Mouse (Mus musculus) hindbrain, embryonic 10.5 days (tissue): Measurements from ENCODE around the gene Cd248. TPM values are rescaled to one million over a fixed set of nuclear protein-coding genes. Genes with fewer than 3 reads are reported as not detected.
"Not testable (repeated sequence)": the region's sequence is repeated elsewhere in the genome, so short reads cannot be mapped to it uniquely, and the experiment has no call there.

Source experiments
- DNase-seq: peaks from one replicate; pipeline ENCODE4 v3.0.0-alpha.2; 2017; ENCODE audit warnings: low spot score
- H3K27ac ChIP-seq: fragments of 300-500 bp; sonication (generic); 2 replicates; pipeline ENCODE4 v1.5.1; 2016; ENCODE audit warnings: mild to moderate bottlenecking, moderate library complexity
- H3K27me3 ChIP-seq: fragments of 300-500 bp; sonication (generic); 2 replicates; pipeline ENCODE4 v1.6.1; 2016; ENCODE audit warnings: mild to moderate bottlenecking; ENCODE audit not compliant: poor library complexity, insufficient read depth, severe bottlenecking
- H3K36me3 ChIP-seq: fragments of 300-500 bp; sonication (generic); 2 replicates; pipeline ENCODE4 v1.6.1; 2016; ENCODE audit warnings: mild to moderate bottlenecking, moderate library complexity
- H3K4me1 ChIP-seq: fragments of 300-500 bp; sonication (generic); replicated peaks from 2 replicates; pipeline ENCODE4 v1.6.1; 2016; ENCODE audit warnings: mild to moderate bottlenecking
- H3K4me3 ChIP-seq: fragments of 300-500 bp; sonication (generic); 2 replicates; pipeline ENCODE4 v1.5.1; 2016; ENCODE audit warnings: mild to moderate bottlenecking, moderate library complexity
- H3K9me3 ChIP-seq: fragments of 300-500 bp; sonication (generic); 2 replicates; pipeline ENCODE4 v1.6.1; 2016; ENCODE audit warnings: mild to moderate bottlenecking, moderate library complexity
- WGBS: fragments of 180-500 bp; shearing (Covaris S2); methylation state at CpG from one replicate; pipeline ENCODE4 v1.1.7; 2016; 5-methylcytosine and 5-hydroxymethylcytosine counted together
- polyA plus RNA-seq: library from polyadenylated mRNA; unstranded; fragments of >200 nt; fragmentation: Nextera tagmentation; extraction: Ambion mirVana; gene quantifications from 2 replicates; pipeline ENCODE4 v1.2.1, GENCODE M21; 2016

Cd248 gene
- polyA plus RNA-seq, 1 experiment from 2014 or later = 39.1 TPM

- Histone ChIP-seq H3K4me1 (peaks cover 63% of the 10 kb centered on the region), H3K4me3 (peak overlapping the region; percentile 61), H3K9me3 (no peaks in the 10 kb centered on the region), H3K27me3 (peaks cover 62% of the 10 kb centered on the region), H3K27ac (peak overlapping the region; percentile 90), H3K36me3 (no peaks in the 10 kb centered on the region)
- DNase-seq = peak; percentile 92
- WGBS = under 1% methylated on average over 40 of the region's 40 CpGs
These were observed 3.9 kb downstream of the Cd248 start for GRCm38 (mm10) chr19:5071545-5072369.

GRCm38 (mm10) chr19:5072389-5073019 is 4.6 kb downstream of the Cd248 start:
- Histone ChIP-seq H3K27me3 (peaks cover 55% of the 10 kb centered on the region), H3K4me1 (peaks cover 55% of the 10 kb centered on the region), H3K36me3 (no peaks in the 10 kb centered on the region), H3K9me3 (no peaks in the 10 kb centered on the region), H3K4me3 (peak overlapping the region; percentile 61), H3K27ac (peak overlapping the region; percentile 90)
- WGBS = 3% methylated on average over 20 of the region's 20 CpGs
- DNase-seq = peak; percentile 49

GRCm38 (mm10) chr19:5073028-5073427 is 5.2 kb downstream of the Cd248 start:
- peak overlapping the region; percentile 90 for H3K27ac ChIP-seq
- H3K4me3 ChIP-seq = peak overlapping the region; percentile 61
- H3K9me3 ChIP-seq = no peaks in the 10 kb centered on the region
- no peaks in the 10 kb centered on the region for H3K36me3 ChIP-seq
- peaks cover 50% of the 10 kb centered on the region for H3K4me1 ChIP-seq
- peaks cover 50% of the 10 kb centered on the region for H3K27me3 ChIP-seq
- under 1% methylated on average over 15 of the region's 15 CpGs for WGBS
- peak; percentile 85 for DNase-seq

GRCm38 (mm10) chr19:5073518-5073917 is 5.6 kb downstream of the Cd248 start:
- no peak overlapping the region for H3K4me3 ChIP-seq
- no peaks in the 10 kb centered on the region for H3K36me3 ChIP-seq
- DNase-seq = no peak
- H3K9me3 ChIP-seq = no peaks in the 10 kb centered on the region
- H3K4me1 ChIP-seq = peaks cover 45% of the 10 kb centered on the region
- WGBS = 48% methylated on average over 5 of the region's 5 CpGs
- H3K27ac ChIP-seq = no peak overlapping the region
- peaks cover 45% of the 10 kb centered on the region for H3K27me3 ChIP-seq

GRCm38 (mm10) chr19:5079279-5079678 is 11.4 kb downstream of the Cd248 start:
- Histone ChIP-seq H3K4me3 (no peak overlapping the region), H3K27me3 (peaks cover 52% of the 10 kb centered on the region), H3K4me1 (no peaks in the 10 kb centered on the region), H3K9me3 (no peaks in the 10 kb centered on the region), H3K36me3 (no peaks in the 10 kb centered on the region), H3K27ac (no peak overlapping the region)
- 96% methylated on average over 1 of the region's 1 CpGs for WGBS
- no peak for DNase-seq

GRCm38 (mm10) chr19:5082005-5082404 is 14.1 kb downstream of the Cd248 start:
- Histone ChIP-seq H3K27ac (no peak overlapping the region), H3K27me3 (peaks cover 70% of the 10 kb centered on the region), H3K9me3 (no peaks in the 10 kb centered on the region), H3K4me1 (peaks cover 13% of the 10 kb centered on the region), H3K36me3 (no peaks in the 10 kb centered on the region), H3K4me3 (no peak overlapping the region)
- WGBS = 71% methylated on average over 18 of the region's 18 CpGs
- no peak for DNase-seq

- H3K9me3 ChIP-seq = no peaks in the 10 kb centered on the region
- WGBS = 65% methylated on average over 24 of the region's 24 CpGs
- no peak overlapping the region for H3K4me3 ChIP-seq
- H3K27me3 ChIP-seq = peaks cover 70% of the 10 kb centered on the region
- H3K4me1 ChIP-seq = peaks cover 18% of the 10 kb centered on the region
- no peak overlapping the region for H3K27ac ChIP-seq
- no peaks in the 10 kb centered on the region for H3K36me3 ChIP-seq
- DNase-seq = no peak
These were observed 14.7 kb downstream of the Cd248 start for GRCm38 (mm10) chr19:5082596-5082995.

GRCm38 (mm10) chr19:5083961-5084833 is 16.3 kb downstream of the Cd248 start:
- H3K27ac ChIP-seq = no peak overlapping the region
- no peaks in the 10 kb centered on the region for H3K36me3 ChIP-seq
- 77% methylated on average over 3 of the region's 3 CpGs for WGBS
- peak overlapping the region; percentile 57 for H3K4me3 ChIP-seq
- H3K9me3 ChIP-seq = no peaks in the 10 kb centered on the region
- H3K27me3 ChIP-seq = peaks cover 70% of the 10 kb centered on the region
- DNase-seq = no peak
- peaks cover 30% of the 10 kb centered on the region for H3K4me1 ChIP-seq

- peak overlapping the region; percentile 57 for H3K4me3 ChIP-seq
- peaks cover 5% of the 10 kb centered on the region; the same call in 1 of the 2 replicates for H3K36me3 ChIP-seq
- no peak for DNase-seq
- WGBS = 6% methylated on average over 15 of the region's 15 CpGs
- no peaks in the 10 kb centered on the region for H3K9me3 ChIP-seq
- H3K27me3 ChIP-seq = peaks cover 68% of the 10 kb centered on the region
- H3K4me1 ChIP-seq = peaks cover 36% of the 10 kb centered on the region
- H3K27ac ChIP-seq = no peak overlapping the region; the same call in 1 of the 2 replicates
These were observed 16.9 kb downstream of the Cd248 start for GRCm38 (mm10) chr19:5084834-5085144.

- H3K27ac ChIP-seq = peak within 1 kb of the TSS; percentile 30; the same call in 1 of the 2 replicates
- H3K4me3 ChIP-seq = peak within 1 kb of the TSS; percentile 57
- H3K36me3 ChIP-seq = peaks cover 10% of the 10 kb centered on the region
- WGBS = under 1% methylated on average over 69 of the region's 69 CpGs
- peaks cover 63% of the 10 kb centered on the region for H3K27me3 ChIP-seq
- H3K4me1 ChIP-seq = peaks cover 36% of the 10 kb centered on the region
- no peak for DNase-seq
- no peaks in the 10 kb centered on the region for H3K9me3 ChIP-seq
These were observed 17.4 kb downstream of the Cd248 start, which contains the start of gene Tmem151a for GRCm38 (mm10) chr19:5085145-5085863. Gene Tmem151a, minus strand, starts transcription at chr19:5085531.

- H3K27ac ChIP-seq, DNase-seq, H3K4me3 ChIP-seq, H3K9me3 ChIP-seq: not testable (repeated sequence)
- H3K4me1 ChIP-seq = peaks cover 36% of the 10 kb centered on the region
- peaks cover 22% of the 10 kb centered on the region for H3K36me3 ChIP-seq
- peaks cover 51% of the 10 kb centered on the region for H3K27me3 ChIP-seq
- WGBS = 58% methylated on average over 4 of the region's 4 CpGs
These were observed 18.7 kb downstream of the Cd248 start for GRCm38 (mm10) chr19:5086533-5086932.
